Mouse (Mus musculus) urinary bladder, postnatal 4 days (tissue): ENCODE measurements at regions not wholly inside any gene's neighbourhood (a gene's known extent, or its start where the extent isn't known, plus 50 kb on each side); places are given as distances from the start of the nearest gene placed in this dataset.

Source experiments
- DNase-seq, 2 experiments: peaks; one replicate each; pipeline ENCODE4 v3.0.0; 2021 to 2022; ENCODE audit warnings: low spot score in 2 of 2

- peak; percentile 16 to 54 for DNase-seq
Observed at GRCm38 (mm10) chrY:43772246-43772645, 492.0 kb downstream of the Gm21739 start.
